Mouse (Mus musculus): ENCODE results near the gene Sorcs2. TPM values are rescaled to one million over a fixed set of nuclear protein-coding genes. Genes with fewer than 3 reads are reported as not detected.

Sorcs2 gene
- polyA plus RNA-seq, 1 experiment from 2014 or later: 11.5 TPM

- no peak for DNase-seq (ENCODE audit: low spot score)
- H3K9me3 ChIP-seq (ENCODE audit: control insufficient read depth, low read length): no peaks in the 10 kb centered on the region
- no peak overlapping the region for H3K27ac ChIP-seq
- no peaks in the 10 kb centered on the region for H3K36me3 ChIP-seq (replicated peaks; ENCODE audit: control insufficient read depth, insufficient read depth)
- no peak overlapping the region for H3K9ac ChIP-seq
- no peak overlapping the region for H3K4me3 ChIP-seq (replicated peaks; ENCODE audit: low read length)
- H3K27me3 ChIP-seq (ENCODE audit: control insufficient read depth, insufficient read depth, low read length): no peaks in the 10 kb centered on the region
- WGBS: 71% methylated on average over 4 of the region's 4 CpGs
- no peak overlapping the region for H3K4me2 ChIP-seq (replicated peaks)
- H3K4me1 ChIP-seq (replicated peaks; ENCODE audit: control insufficient read depth, insufficient read depth, low read length): no peaks in the 10 kb centered on the region
- ATAC-seq (ENCODE audit: low FRiP score): no peak
Measured at GRCm38 (mm10) chr5:36301166-36301565, 96.8 kb downstream of the Sorcs2 start.

- H3K4me1 ChIP-seq (replicated peaks; ENCODE audit: control insufficient read depth, insufficient read depth, low read length): no peaks in the 10 kb centered on the region
- no peak overlapping the region for H3K4me3 ChIP-seq (replicated peaks; ENCODE audit: low read length)
- no peak overlapping the region for H3K4me2 ChIP-seq (replicated peaks)
- H3K27ac ChIP-seq: no peak overlapping the region
- no peaks in the 10 kb centered on the region for H3K9me3 ChIP-seq (ENCODE audit: control insufficient read depth, low read length)
- WGBS: 83% methylated on average over 4 of the region's 4 CpGs
- ATAC-seq (ENCODE audit: low FRiP score) (no peak), DNase-seq (ENCODE audit: low spot score) (no peak)
- H3K36me3 ChIP-seq (replicated peaks; ENCODE audit: control insufficient read depth, insufficient read depth): no peaks in the 10 kb centered on the region
- no peak overlapping the region for H3K9ac ChIP-seq
- no peaks in the 10 kb centered on the region for H3K27me3 ChIP-seq (ENCODE audit: control insufficient read depth, insufficient read depth, low read length)
Measured at GRCm38 (mm10) chr5:36298049-36298448, 99.9 kb downstream of the Sorcs2 start.

DNA sequence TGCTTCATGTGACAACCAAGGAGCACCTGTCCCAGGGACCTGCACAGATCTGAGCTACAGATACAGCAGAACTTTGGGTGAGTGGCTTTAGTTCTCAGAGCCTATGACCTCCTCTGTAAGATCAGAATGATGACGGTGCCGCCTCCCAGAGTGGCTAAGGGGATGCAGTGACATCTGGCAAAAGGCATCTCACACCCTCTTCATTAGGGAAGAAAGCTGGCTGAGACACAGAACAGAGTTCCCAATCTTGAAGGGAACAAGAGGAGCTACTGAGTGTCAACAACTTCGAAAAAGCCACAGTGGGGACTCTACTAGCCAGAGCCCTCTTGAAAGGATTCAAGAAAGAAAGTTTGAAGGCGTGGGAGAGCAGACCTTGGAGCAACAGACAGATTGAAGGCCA is 100.7 kb downstream of the Sorcs2 start:
- WGBS: 81% methylated on average over 4 of the region's 4 CpGs
- DNase-seq (ENCODE audit: low spot score) (no peak), ATAC-seq (ENCODE audit: low FRiP score) (no peak)
- H3K4me2 ChIP-seq (replicated peaks): no peak overlapping the region
- H3K9ac ChIP-seq: no peak overlapping the region
- no peaks in the 10 kb centered on the region for H3K27me3 ChIP-seq (ENCODE audit: control insufficient read depth, insufficient read depth, low read length)
- no peaks in the 10 kb centered on the region for H3K4me1 ChIP-seq (replicated peaks; ENCODE audit: control insufficient read depth, insufficient read depth, low read length)
- no peaks in the 10 kb centered on the region for H3K9me3 ChIP-seq (ENCODE audit: control insufficient read depth, low read length)
- no peak overlapping the region for H3K4me3 ChIP-seq (replicated peaks; ENCODE audit: low read length)
- no peak overlapping the region for H3K27ac ChIP-seq
- no peaks in the 10 kb centered on the region for H3K36me3 ChIP-seq (replicated peaks; ENCODE audit: control insufficient read depth, insufficient read depth)

GRCm38 (mm10) chr5:36293109-36293900 is 104.6 kb downstream of the Sorcs2 start:
- no peaks in the 10 kb centered on the region for H3K27me3 ChIP-seq (ENCODE audit: control insufficient read depth, insufficient read depth, low read length)
- 0 out of 2 replicates have a peak, but pooled peaks cover 3% of the 10 kb centered on the region for H3K4me1 ChIP-seq (replicated peaks; ENCODE audit: control insufficient read depth, insufficient read depth, low read length)
- H3K9me3 ChIP-seq (ENCODE audit: control insufficient read depth, low read length): no peaks in the 10 kb centered on the region
- DNase-seq (ENCODE audit: low spot score): no peak
- no peak overlapping the region for H3K4me2 ChIP-seq (replicated peaks)
- H3K4me3 ChIP-seq (replicated peaks; ENCODE audit: low read length): no peak overlapping the region
- H3K27ac ChIP-seq: no peak overlapping the region
- H3K9ac ChIP-seq: no peak overlapping the region
- 72% methylated on average over 11 of the region's 11 CpGs for WGBS
- ATAC-seq (ENCODE audit: low FRiP score): no peak
- no peaks in the 10 kb centered on the region for H3K36me3 ChIP-seq (replicated peaks; ENCODE audit: control insufficient read depth, insufficient read depth)

- Histone ChIP-seq H3K27me3 (ENCODE audit: control insufficient read depth, insufficient read depth, low read length) (no peaks in the 10 kb centered on the region), H3K4me1 (replicated peaks; ENCODE audit: control insufficient read depth, insufficient read depth, low read length) (0 out of 2 replicates have a peak, but pooled peaks cover 3% of the 10 kb centered on the region), H3K36me3 (replicated peaks; ENCODE audit: control insufficient read depth, insufficient read depth) (no peaks in the 10 kb centered on the region), H3K4me2 (replicated peaks) (no peak overlapping the region), H3K9ac (no peak overlapping the region), H3K27ac (no peak overlapping the region), H3K9me3 (ENCODE audit: control insufficient read depth, low read length) (no peaks in the 10 kb centered on the region), H3K4me3 (replicated peaks; ENCODE audit: low read length) (no peak overlapping the region)
- no peak for DNase-seq (ENCODE audit: low spot score)
- WGBS: 81% methylated on average over 9 of the region's 9 CpGs
- ATAC-seq (ENCODE audit: low FRiP score): no peak
Measured at GRCm38 (mm10) chr5:36292321-36292720, 105.6 kb downstream of the Sorcs2 start.

DNA sequence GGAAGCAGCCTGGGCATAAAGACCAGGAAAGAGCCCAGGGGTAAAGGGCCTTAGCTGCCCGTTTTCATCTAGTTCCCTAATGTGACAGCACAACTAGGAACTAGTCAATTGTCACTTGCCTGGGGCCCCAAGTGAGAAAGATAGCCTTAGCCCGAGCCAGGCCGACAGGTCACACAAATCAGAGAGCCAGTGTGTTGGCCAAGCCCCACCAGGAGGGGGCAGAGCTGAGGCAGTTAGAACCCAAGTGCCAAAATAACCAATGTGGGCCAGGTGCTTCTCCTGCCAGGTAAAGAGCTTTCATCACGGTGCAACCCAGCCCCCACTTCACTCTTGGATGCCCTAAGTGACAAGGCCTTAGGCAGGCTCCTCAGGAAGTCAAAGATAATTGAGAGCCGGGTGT is 106.7 kb downstream of the Sorcs2 start:
- H3K4me3 ChIP-seq (replicated peaks; ENCODE audit: low read length): no peak overlapping the region
- H3K4me2 ChIP-seq (replicated peaks): no peak overlapping the region
- WGBS: 55% methylated on average over 5 of the region's 5 CpGs

DNA sequence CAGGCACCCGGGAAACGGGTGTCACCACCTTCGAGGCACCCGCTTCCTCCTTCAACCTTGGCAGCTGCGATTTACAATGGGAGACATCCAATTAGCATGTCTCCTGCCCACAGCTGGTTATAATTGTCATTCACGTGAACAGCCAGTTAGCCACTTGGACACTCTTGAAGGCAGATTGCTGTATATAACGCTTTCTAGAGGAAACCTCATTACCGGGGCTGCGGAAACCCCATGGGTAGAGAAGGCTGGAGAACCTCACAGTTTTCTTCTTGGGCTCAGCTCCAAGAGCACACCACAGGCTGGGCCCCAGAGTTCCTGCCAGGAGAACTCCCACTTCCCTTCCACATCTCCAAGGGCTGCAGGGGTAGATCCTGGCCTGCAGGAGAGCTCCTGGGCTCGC is 112.5 kb downstream of the Sorcs2 start:
- no peak overlapping the region for H3K4me3 ChIP-seq (replicated peaks; ENCODE audit: low read length)
- no peaks in the 10 kb centered on the region for H3K9me3 ChIP-seq (ENCODE audit: control insufficient read depth, low read length)
- no peak for DNase-seq (ENCODE audit: low spot score)
- H3K4me1 ChIP-seq (replicated peaks; ENCODE audit: control insufficient read depth, insufficient read depth, low read length): 0 out of 2 replicates have a peak, but pooled peaks cover 3% of the 10 kb centered on the region
- no peak for ATAC-seq (ENCODE audit: low FRiP score)
- no peak overlapping the region for H3K27ac ChIP-seq
- no peaks in the 10 kb centered on the region for H3K36me3 ChIP-seq (replicated peaks; ENCODE audit: control insufficient read depth, insufficient read depth)
- WGBS: 42% methylated on average over 10 of the region's 10 CpGs
- H3K27me3 ChIP-seq (ENCODE audit: control insufficient read depth, insufficient read depth, low read length): no peaks in the 10 kb centered on the region
- no peak overlapping the region for H3K9ac ChIP-seq
- H3K4me2 ChIP-seq (replicated peaks): no peak overlapping the region

More for the DNA sequence above, 106.7 kb downstream of the Sorcs2 start:
- ATAC-seq (ENCODE audit: low FRiP score) (no peak), DNase-seq (ENCODE audit: low spot score) (no peak)
- H3K9ac ChIP-seq: no peak overlapping the region
- no peaks in the 10 kb centered on the region for H3K9me3 ChIP-seq (ENCODE audit: control insufficient read depth, low read length)
- no peaks in the 10 kb centered on the region for H3K36me3 ChIP-seq (replicated peaks; ENCODE audit: control insufficient read depth, insufficient read depth)
- 0 out of 2 replicates have a peak, but pooled peaks cover 3% of the 10 kb centered on the region for H3K4me1 ChIP-seq (replicated peaks; ENCODE audit: control insufficient read depth, insufficient read depth, low read length)
- no peaks in the 10 kb centered on the region for H3K27me3 ChIP-seq (ENCODE audit: control insufficient read depth, insufficient read depth, low read length)
- no peak overlapping the region for H3K27ac ChIP-seq

DNA sequence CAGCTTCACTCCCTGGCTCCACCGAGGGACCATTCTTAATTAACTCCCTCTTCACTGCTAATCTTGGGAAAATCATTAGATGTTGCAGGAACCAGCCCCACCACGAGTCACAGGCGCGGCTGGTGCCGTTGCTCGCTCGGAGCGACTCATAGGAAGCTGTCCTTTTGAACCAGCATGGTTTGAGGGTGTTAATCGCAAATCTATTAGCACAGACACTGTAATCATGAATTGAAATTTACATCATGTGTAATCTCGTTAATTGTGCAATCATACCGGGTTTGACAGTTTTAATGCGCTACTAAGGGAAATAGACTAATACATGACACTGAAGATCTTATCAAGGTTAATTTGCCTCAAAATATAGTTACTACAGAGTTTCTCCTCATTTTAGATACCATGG is 118.0 kb downstream of the Sorcs2 start:
- no peaks in the 10 kb centered on the region for H3K36me3 ChIP-seq (replicated peaks; ENCODE audit: control insufficient read depth, insufficient read depth)
- ATAC-seq (ENCODE audit: low FRiP score) (no peak), DNase-seq (ENCODE audit: low spot score) (no peak)
- no peak overlapping the region for H3K9ac ChIP-seq
- WGBS: 60% methylated on average over 12 of the region's 12 CpGs
- H3K4me2 ChIP-seq (replicated peaks): no peak overlapping the region
- H3K27ac ChIP-seq: 0 out of 2 replicates have a peak overlapping the region, but pooled peaks have one; percentile 7
- H3K4me1 ChIP-seq (replicated peaks; ENCODE audit: control insufficient read depth, insufficient read depth, low read length): peaks cover 8% of the 10 kb centered on the region
- H3K9me3 ChIP-seq (ENCODE audit: control insufficient read depth, low read length): no peaks in the 10 kb centered on the region
- H3K27me3 ChIP-seq (ENCODE audit: control insufficient read depth, insufficient read depth, low read length): no peaks in the 10 kb centered on the region
- H3K4me3 ChIP-seq (replicated peaks; ENCODE audit: low read length): no peak overlapping the region

GRCm38 (mm10) chr5:36274684-36275394 is 123.1 kb downstream of the Sorcs2 start:
- Histone ChIP-seq H3K4me3 (replicated peaks; ENCODE audit: low read length) (no peak overlapping the region), H3K9ac (no peak overlapping the region), H3K9me3 (ENCODE audit: control insufficient read depth, low read length) (no peaks in the 10 kb centered on the region), H3K4me2 (replicated peaks) (no peak overlapping the region), H3K4me1 (replicated peaks; ENCODE audit: control insufficient read depth, insufficient read depth, low read length) (peaks cover 8% of the 10 kb centered on the region), H3K36me3 (replicated peaks; ENCODE audit: control insufficient read depth, insufficient read depth) (no peaks in the 10 kb centered on the region), H3K27ac (no peak overlapping the region), H3K27me3 (ENCODE audit: control insufficient read depth, insufficient read depth, low read length) (no peaks in the 10 kb centered on the region)
- DNase-seq (ENCODE audit: low spot score) (no peak), ATAC-seq (ENCODE audit: low FRiP score) (0 out of 2 replicates have a peak, but pooled peaks have one; percentile 34)
- WGBS: 52% methylated on average over 6 of the region's 6 CpGs

Data from hindbrain, embryonic 14.5 days (tissue).